Mouse (Mus musculus): ENCODE measurements at regions not wholly inside any gene's neighbourhood (a gene's known extent, or its start where the extent isn't known, plus 50 kb on each side); places are given as distances from the start of the nearest gene placed in this dataset.

- WGBS: 70% methylated on average over 8 of the region's 8 CpGs
- no peaks in the 10 kb centered on the region for H3K27me3 ChIP-seq
- H3K9me3 ChIP-seq: no peaks in the 10 kb centered on the region
- no peaks in the 10 kb centered on the region for H3K36me3 ChIP-seq
- H3K4me3 ChIP-seq: no peak overlapping the region
- H3K4me2 ChIP-seq: no peak overlapping the region
- no peak overlapping the region for H3K9ac ChIP-seq
- H3K4me1 ChIP-seq: no peaks in the 10 kb centered on the region
- ATAC-seq (ENCODE audit: insufficient number of reproducible peaks, low FRiP score, low TSS enrichment, low read depth): no peak
- H3K27ac ChIP-seq: no peak overlapping the region
Observed at GRCm38 (mm10) chr2:131801212-131801611, 58.3 kb downstream of the Erv3 start.

DNA sequence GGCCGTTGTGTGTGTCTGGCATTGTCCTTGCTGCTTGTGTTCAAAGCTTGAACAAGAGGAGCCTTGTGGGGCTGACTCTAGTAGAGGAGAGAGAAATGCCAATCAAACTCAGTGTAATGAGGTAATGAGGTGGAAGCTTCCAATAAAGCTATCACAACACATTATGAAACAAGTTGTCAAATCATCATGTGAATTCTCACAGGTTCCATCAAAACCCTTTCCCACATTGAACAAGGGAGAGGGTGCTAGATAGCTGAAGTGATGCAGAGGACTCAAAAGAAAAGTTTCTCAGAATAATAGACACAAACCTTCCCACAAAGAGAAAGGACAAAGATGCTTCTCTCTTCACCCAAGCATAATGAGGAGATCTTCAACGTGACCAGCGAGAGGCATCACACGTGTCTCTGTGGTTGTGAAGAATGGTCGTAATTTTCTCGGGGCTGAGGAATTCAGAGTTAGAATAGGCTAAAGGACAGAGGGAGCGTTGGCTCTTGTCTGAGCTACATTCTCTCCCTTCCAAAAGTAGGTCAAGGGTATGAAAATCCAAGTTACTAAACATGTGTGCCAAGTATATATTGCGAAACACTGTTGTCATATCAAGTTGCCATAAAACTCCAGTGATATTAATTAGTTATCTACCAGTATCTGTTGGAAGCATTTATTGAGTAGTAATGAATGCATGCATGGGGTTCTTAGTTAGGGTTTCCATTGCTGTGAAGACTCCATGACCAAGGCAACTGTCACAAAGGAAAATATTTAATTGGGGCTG, 59.2 kb downstream of the Erv3 start:
- 88% methylated on average over 8 of the region's 8 CpGs for WGBS
- H3K36me3 ChIP-seq: no peaks in the 10 kb centered on the region
- H3K27me3 ChIP-seq: no peaks in the 10 kb centered on the region
- no peak overlapping the region for H3K9ac ChIP-seq
- no peak overlapping the region for H3K4me2 ChIP-seq
- no peak for ATAC-seq (ENCODE audit: insufficient number of reproducible peaks, low FRiP score, low TSS enrichment, low read depth)
- no peak overlapping the region for H3K27ac ChIP-seq
- no peak overlapping the region for H3K4me3 ChIP-seq
- H3K9me3 ChIP-seq: no peaks in the 10 kb centered on the region
- no peaks in the 10 kb centered on the region for H3K4me1 ChIP-seq

- no peak overlapping the region for H3K4me2 ChIP-seq
- no peaks in the 10 kb centered on the region for H3K27me3 ChIP-seq
- H3K27ac ChIP-seq: no peak overlapping the region
- H3K36me3 ChIP-seq: no peaks in the 10 kb centered on the region
- no peaks in the 10 kb centered on the region for H3K4me1 ChIP-seq
- no peak for ATAC-seq (ENCODE audit: insufficient number of reproducible peaks, low FRiP score, low TSS enrichment, low read depth)
- no peaks in the 10 kb centered on the region for H3K9me3 ChIP-seq
- WGBS: 76% methylated on average over 7 of the region's 7 CpGs
- no peak overlapping the region for H3K9ac ChIP-seq
- H3K4me3 ChIP-seq: no peak overlapping the region
Observed at GRCm38 (mm10) chr2:131799486-131799885, 60.1 kb downstream of the Erv3 start.

DNA sequence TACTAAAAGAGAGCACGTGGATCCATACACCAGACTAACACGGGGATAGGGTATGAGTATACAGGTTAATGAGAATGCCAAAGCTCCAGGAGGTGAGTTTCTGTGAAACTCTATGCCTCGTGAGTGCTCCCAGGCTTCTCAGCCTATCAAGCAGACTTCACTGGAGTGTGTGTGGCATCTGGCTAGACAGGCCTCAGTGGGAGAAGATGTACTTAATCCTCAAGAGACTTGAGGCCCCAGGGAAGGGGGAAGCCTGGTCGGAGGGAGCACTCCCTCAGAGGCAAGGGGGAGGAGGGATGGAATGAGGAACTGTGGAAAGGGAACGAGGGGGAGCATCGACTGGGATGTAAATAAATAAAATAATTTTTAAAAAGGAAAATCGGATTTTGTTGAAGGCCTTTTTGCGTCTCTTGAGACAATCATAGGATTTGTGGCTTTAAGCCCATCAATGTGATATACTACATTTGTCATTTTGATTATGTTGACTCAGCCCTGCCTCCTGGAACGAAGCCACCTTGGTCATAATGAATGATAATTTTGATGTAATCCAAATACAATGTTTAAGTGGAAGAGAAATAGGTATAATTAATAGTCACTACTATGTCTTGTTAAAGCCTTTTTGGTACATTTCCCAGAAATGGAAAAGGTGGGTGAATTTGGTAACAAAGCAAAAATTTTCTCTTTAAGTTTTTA, 62.4 kb downstream of the Erv3 start:
- H3K36me3 ChIP-seq: no peaks in the 10 kb centered on the region
- WGBS: 67% methylated on average over 9 of the region's 9 CpGs
- no peak overlapping the region for H3K9ac ChIP-seq
- H3K4me2 ChIP-seq: no peak overlapping the region
- no peaks in the 10 kb centered on the region for H3K9me3 ChIP-seq
- no peaks in the 10 kb centered on the region for H3K4me1 ChIP-seq
- no peak overlapping the region for H3K27ac ChIP-seq
- no peaks in the 10 kb centered on the region for H3K27me3 ChIP-seq
- no peak for ATAC-seq (ENCODE audit: insufficient number of reproducible peaks, low FRiP score, low TSS enrichment, low read depth)
- no peak overlapping the region for H3K4me3 ChIP-seq

DNA sequence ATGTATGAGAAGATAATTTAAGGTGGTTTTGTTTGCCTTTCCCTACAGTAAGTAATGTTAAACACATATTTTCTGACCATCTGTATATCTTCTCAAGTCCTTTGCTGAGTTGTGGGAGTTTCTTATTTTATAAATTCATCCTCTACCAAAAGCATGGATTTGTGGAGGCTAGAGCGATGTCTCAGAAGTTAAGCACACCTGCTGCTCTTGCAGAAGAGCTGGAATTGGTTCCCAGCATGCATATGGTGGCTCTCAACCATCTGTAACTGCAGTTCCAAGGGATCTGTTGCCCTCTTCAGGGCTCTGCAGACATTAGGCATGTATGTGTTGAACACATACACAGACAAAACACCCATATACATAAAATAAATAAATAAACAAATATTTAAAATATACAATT, 84.2 kb downstream of the Erv3 start:
- Histone ChIP-seq H3K4me3 (no peak overlapping the region), H3K9ac (no peak overlapping the region), H3K27me3 (no peaks in the 10 kb centered on the region), H3K4me2 (no peak overlapping the region), H3K9me3 (no peaks in the 10 kb centered on the region), H3K27ac (no peak overlapping the region), H3K4me1 (peaks cover 9% of the 10 kb centered on the region; the same call in 1 of the 2 replicates), H3K36me3 (no peaks in the 10 kb centered on the region)
- ATAC-seq (ENCODE audit: insufficient number of reproducible peaks, low FRiP score, low TSS enrichment, low read depth): no peak
- WGBS: 89% methylated on average over 1 of the region's 1 CpGs

- WGBS: 39% methylated on average over 4 of the region's 4 CpGs
- Histone ChIP-seq H3K9me3 (no peaks in the 10 kb centered on the region), H3K4me3 (no peak overlapping the region), H3K4me1 (peaks cover 9% of the 10 kb centered on the region; the same call in 1 of the 2 replicates), H3K27ac (no peak overlapping the region), H3K4me2 (no peak overlapping the region), H3K27me3 (no peaks in the 10 kb centered on the region), H3K9ac (no peak overlapping the region), H3K36me3 (no peaks in the 10 kb centered on the region)
- no peak for ATAC-seq (ENCODE audit: insufficient number of reproducible peaks, low FRiP score, low TSS enrichment, low read depth)
Observed at GRCm38 (mm10) chr2:131773691-131774090, 85.9 kb downstream of the Erv3 start.

GRCm38 (mm10) chr2:131772163-131772562, 87.4 kb downstream of the Erv3 start:
- H3K9ac ChIP-seq: no peak overlapping the region
- H3K27ac ChIP-seq: no peak overlapping the region
- ATAC-seq (ENCODE audit: insufficient number of reproducible peaks, low FRiP score, low TSS enrichment, low read depth): peak; percentile 63; the same call in 1 of the 2 replicates
- no peaks in the 10 kb centered on the region for H3K27me3 ChIP-seq
- H3K9me3 ChIP-seq: no peaks in the 10 kb centered on the region
- H3K4me2 ChIP-seq: no peak overlapping the region
- no peaks in the 10 kb centered on the region for H3K36me3 ChIP-seq
- WGBS: 66% methylated on average over 5 of the region's 5 CpGs
- peaks cover 9% of the 10 kb centered on the region; the same call in 1 of the 2 replicates for H3K4me1 ChIP-seq
- H3K4me3 ChIP-seq: no peak overlapping the region

DNA sequence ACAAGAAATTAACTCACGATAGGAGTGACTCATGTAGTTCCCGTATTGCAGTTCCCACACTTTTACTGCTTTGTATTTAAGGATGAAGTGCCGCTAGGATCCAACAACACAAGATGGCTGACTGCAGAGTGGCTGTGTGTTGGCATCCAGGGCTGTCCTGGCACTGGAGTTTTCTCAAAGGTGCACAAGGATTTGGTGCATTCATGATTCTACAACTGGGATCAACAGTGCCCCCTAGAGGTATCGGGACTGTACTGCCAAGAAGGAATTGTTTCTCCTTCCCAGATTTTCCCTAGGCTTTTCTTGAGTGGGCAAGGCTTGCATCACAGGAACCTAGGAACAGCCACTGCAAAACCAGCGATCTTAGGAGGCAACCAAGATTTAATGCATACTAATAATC, 88.7 kb downstream of the Erv3 start:
- WGBS: 54% methylated on average over 5 of the region's 5 CpGs
- H3K9ac ChIP-seq: no peak overlapping the region
- H3K4me1 ChIP-seq: peaks cover 9% of the 10 kb centered on the region; the same call in 1 of the 2 replicates
- H3K9me3 ChIP-seq: no peaks in the 10 kb centered on the region
- H3K4me2 ChIP-seq: no peak overlapping the region
- ATAC-seq (ENCODE audit: insufficient number of reproducible peaks, low FRiP score, low TSS enrichment, low read depth): no peak
- no peaks in the 10 kb centered on the region for H3K27me3 ChIP-seq
- no peaks in the 10 kb centered on the region for H3K36me3 ChIP-seq
- no peak overlapping the region for H3K27ac ChIP-seq
- H3K4me3 ChIP-seq: no peak overlapping the region

DNA sequence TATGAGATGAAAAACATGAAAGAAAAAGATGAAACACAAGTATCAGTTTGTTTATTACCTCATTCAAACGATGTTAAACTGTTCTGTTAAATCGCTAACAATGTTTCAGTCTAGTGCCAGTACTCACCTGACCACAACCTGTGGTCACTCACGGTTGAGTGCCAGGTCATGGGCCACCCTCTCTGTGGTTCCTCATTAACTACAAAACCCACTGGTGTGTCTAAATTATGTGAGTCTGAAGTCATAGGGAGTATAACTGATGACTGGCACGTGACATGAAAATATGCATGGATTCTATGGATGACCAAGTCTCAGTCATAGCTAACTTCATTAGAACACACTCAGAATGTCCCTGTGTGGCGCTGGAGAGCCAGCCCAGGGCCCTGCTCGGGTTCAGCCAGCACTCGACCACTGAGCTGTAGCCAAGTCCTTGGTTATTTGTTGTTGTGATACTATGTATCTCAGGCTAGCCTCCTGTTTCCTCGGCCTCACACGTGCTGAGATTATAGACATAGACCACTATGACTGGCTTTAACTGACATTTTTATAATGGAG, 89.8 kb downstream of the Erv3 start:
- H3K9me3 ChIP-seq: no peaks in the 10 kb centered on the region
- peaks cover 9% of the 10 kb centered on the region; the same call in 1 of the 2 replicates for H3K4me1 ChIP-seq
- 84% methylated on average over 9 of the region's 9 CpGs for WGBS
- H3K4me2 ChIP-seq: no peak overlapping the region
- H3K36me3 ChIP-seq: no peaks in the 10 kb centered on the region
- H3K4me3 ChIP-seq: no peak overlapping the region
- H3K27ac ChIP-seq: no peak overlapping the region
- H3K9ac ChIP-seq: no peak overlapping the region
- ATAC-seq (ENCODE audit: insufficient number of reproducible peaks, low FRiP score, low TSS enrichment, low read depth): no peak
- H3K27me3 ChIP-seq: no peaks in the 10 kb centered on the region

GRCm38 (mm10) chr2:131766500-131766899, 93.0 kb downstream of the Erv3 start:
- no peak overlapping the region for H3K27ac ChIP-seq
- no peak overlapping the region for H3K4me2 ChIP-seq
- no peaks in the 10 kb centered on the region for H3K9me3 ChIP-seq
- ATAC-seq (ENCODE audit: insufficient number of reproducible peaks, low FRiP score, low TSS enrichment, low read depth): no peak
- H3K9ac ChIP-seq: no peak overlapping the region
- no peaks in the 10 kb centered on the region for H3K36me3 ChIP-seq
- 0 out of 2 replicates have a peak, but pooled peaks cover 2% of the 10 kb centered on the region for H3K4me1 ChIP-seq
- H3K4me3 ChIP-seq: no peak overlapping the region
- WGBS: 95% methylated on average over 9 of the region's 9 CpGs
- H3K27me3 ChIP-seq: no peaks in the 10 kb centered on the region

DNA sequence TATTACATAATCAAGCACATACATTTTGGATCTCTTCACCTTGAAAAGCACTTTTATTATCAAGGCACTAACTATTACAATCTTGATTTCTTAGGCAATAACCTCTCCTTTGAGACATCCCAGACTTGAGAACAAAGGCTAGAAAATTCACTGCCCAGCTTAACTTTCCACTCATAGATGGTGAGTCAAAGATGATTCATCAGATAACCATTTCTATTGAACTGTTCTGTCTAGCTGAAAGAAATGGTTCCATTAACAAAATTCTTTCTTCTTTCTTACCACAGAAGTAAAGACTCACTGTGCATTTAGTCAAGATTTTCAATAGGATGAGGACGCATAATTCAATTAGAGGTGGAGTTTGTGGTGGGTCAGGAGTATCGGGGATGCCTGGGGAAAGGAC, 98.0 kb downstream of the Erv3 start:
- Histone ChIP-seq H3K27ac (no peak overlapping the region), H3K9me3 (no peaks in the 10 kb centered on the region), H3K9ac (no peak overlapping the region), H3K4me3 (no peak overlapping the region), H3K27me3 (no peaks in the 10 kb centered on the region), H3K4me1 (no peaks in the 10 kb centered on the region), H3K36me3 (no peaks in the 10 kb centered on the region), H3K4me2 (no peak overlapping the region)
- WGBS: 87% methylated on average over 2 of the region's 2 CpGs
- ATAC-seq (ENCODE audit: insufficient number of reproducible peaks, low FRiP score, low TSS enrichment, low read depth): no peak

GRCm38 (mm10) chr2:131757183-131757903, 102.2 kb downstream of the Erv3 start:
- H3K27ac ChIP-seq: no peak overlapping the region
- H3K9ac ChIP-seq: no peak overlapping the region
- H3K9me3 ChIP-seq: no peaks in the 10 kb centered on the region
- H3K4me2 ChIP-seq: no peak overlapping the region
- no peaks in the 10 kb centered on the region for H3K27me3 ChIP-seq
- H3K36me3 ChIP-seq: no peaks in the 10 kb centered on the region
- no peaks in the 10 kb centered on the region for H3K4me1 ChIP-seq
- ATAC-seq (ENCODE audit: insufficient number of reproducible peaks, low FRiP score, low TSS enrichment, low read depth): no peak
- no peak overlapping the region for H3K4me3 ChIP-seq
- WGBS: 81% methylated on average over 7 of the region's 7 CpGs

Data from limb, embryonic 15.5 days (tissue).